Mouse (Mus musculus) embryo, embryonic 11 days (tissue): ENCODE measurements at regions not wholly inside any gene's neighbourhood (a gene's known extent, or its start where the extent isn't known, plus 50 kb on each side); places are given as distances from the start of the nearest gene placed in this dataset.

Experiments
- DNase-seq: peaks from one replicate; pipeline ENCODE4 v3.0.0-alpha.2; 2015

- DNase-seq, result no peak
These were observed 135.3 kb upstream of the Pabpc4l start for GRCm38 (mm10) chr3:46583351-46583750.

- DNase-seq, result peak; percentile 48
These were observed 118.7 kb upstream of the Pabpc4l start for GRCm38 (mm10) chr3:46566636-46567235.

- no peak for DNase-seq
These were observed 105.6 kb upstream of the Pabpc4l start for GRCm38 (mm10) chr3:46553590-46553989.

GRCm38 (mm10) chr3:46538660-46539059, 90.6 kb upstream of the Pabpc4l start:
- no peak for DNase-seq

- no peak for DNase-seq
These were observed 63.1 kb upstream of the Pabpc4l start for GRCm38 (mm10) chr3:46511157-46511556.

GRCm38 (mm10) chr3:46503713-46504112, 55.7 kb upstream of the Pabpc4l start:
- no peak for DNase-seq
